Mouse (Mus musculus): ENCODE data around the gene Klrb1.

Klrb1 gene

DNA sequence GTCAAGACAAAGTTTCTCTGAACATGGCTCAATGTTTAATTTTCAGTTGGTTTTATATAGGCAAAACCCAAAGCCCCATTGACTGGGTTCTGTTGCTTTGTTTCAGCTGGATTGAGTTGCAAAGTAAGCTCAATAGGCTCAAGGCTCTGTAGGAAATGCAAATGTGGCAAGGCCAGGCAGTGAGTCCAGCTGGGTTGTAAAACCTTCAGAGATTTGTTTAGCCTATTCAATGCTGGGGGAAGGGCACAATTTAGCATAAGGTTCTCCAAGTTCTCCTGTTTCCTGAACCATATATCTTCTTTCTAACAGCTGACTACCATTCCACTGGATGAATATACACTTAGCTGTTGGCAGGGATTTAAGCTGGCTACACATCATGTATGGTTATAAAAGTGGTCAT, 12.0 kb upstream of the Klrb1 start:
- DNase-seq (ENCODE audit: low spot score): no peak

- no peak for DNase-seq (ENCODE audit: low spot score)
These were observed 11.2 kb upstream of the Klrb1 start for GRCm38 (mm10) chr6:128733908-128734679.

DNA sequence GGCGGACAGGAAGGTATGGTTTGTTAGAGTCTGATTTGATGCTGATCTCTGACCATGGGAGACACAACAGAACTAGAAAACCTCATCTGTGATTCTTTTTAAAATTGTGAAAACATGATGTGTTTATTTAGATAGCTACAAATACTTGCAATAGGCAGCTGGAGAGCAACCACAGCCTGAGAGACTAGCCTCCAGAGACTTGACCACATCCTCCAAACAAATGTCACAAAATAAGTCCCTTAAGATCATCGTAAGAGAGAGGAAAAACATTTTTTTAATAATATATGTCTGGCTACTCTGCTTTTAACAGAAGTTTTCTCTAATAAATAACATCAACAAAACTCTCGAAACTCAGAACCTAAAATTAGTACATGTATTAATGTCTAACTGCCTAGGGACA, 9.2 kb upstream of the Klrb1 start:
- no peak for DNase-seq (ENCODE audit: low spot score)

- no peak for DNase-seq (ENCODE audit: low spot score)
These were observed 21.2 kb downstream of the Klrb1 start for GRCm38 (mm10) chr6:128701691-128702090.

DNA sequence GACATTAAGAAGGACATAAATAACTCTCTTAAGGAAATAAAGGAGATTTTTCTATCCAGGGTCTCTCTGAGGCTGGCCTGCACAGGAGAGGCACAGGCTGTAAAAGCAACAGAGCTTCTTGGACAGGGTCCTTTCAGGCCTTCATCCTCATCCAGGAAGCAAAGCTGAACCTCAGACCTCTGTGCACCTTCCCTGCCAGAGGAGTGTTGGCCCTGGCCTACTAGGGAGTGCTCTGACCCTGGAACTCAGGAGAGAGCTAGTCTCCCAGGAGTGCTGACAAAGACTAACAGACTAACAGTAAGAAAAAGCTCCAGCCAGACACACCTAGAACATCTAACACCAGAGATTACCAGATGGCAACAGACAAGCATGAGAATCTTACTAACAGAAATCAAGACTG, 43.3 kb downstream of the Klrb1 start:
- DNase-seq (ENCODE audit: low spot score): no peak

GRCm38 (mm10) chr6:128669936-128670335, 52.9 kb downstream of the Klrb1 start:
- DNase-seq (ENCODE audit: low spot score): no peak

GRCm38 (mm10) chr6:128662206-128662605, 60.7 kb downstream of the Klrb1 start, which contains the start of gene Clec2h:
Gene Clec2h (plus strand): TSS chr6:128662385.
- DNase-seq (ENCODE audit: low spot score): no peak

GRCm38 (mm10) chr6:128661249-128661648, 61.6 kb downstream of the Klrb1 start:
- DNase-seq (ENCODE audit: low spot score): no peak
